Mouse (Mus musculus) cortical plate, adult 2 months (tissue): Measurements from ENCODE around the gene Mrpl48. TPM values are rescaled to one million over a fixed set of nuclear protein-coding genes. Genes with fewer than 3 reads are reported as not detected.
A peak's percentile ranks its signal among the peaks of the same experiment; 100 is the strongest.

ENCODE experiments used
- H3K27ac ChIP-seq: fragments of 200-500 bp; 2 replicates; pipeline ENCODE4 v1.5.1; 2012; ENCODE audit warnings: low read length, control low read depth, inconsistent platforms; ENCODE audit not compliant: insufficient read depth
- H3K4me1 ChIP-seq: fragments of 200-500 bp; 2 replicates; pipeline ENCODE4 v1.6.1; 2011; ENCODE audit warnings: low read length; ENCODE audit not compliant: control insufficient read depth, insufficient read depth
- H3K4me3 ChIP-seq: fragments of 200-500 bp; 2 replicates; pipeline ENCODE4 v1.5.1; 2011; ENCODE audit warnings: mild to moderate bottlenecking, low read length, control low read depth; ENCODE audit not compliant: insufficient read depth
- CTCF ChIP-seq: fragments of 200-500 bp; IDR thresholded peaks from 2 replicates; pipeline ENCODE4 v1.5.1; 2011; ENCODE audit warnings: mild to moderate bottlenecking, control low read depth, low read length; ENCODE audit not compliant: insufficient read depth; ENCODE audit errors: extremely low read depth
- POLR2A ChIP-seq: fragments of 200-500 bp; IDR thresholded peaks from 2 replicates; pipeline ENCODE4 v1.6.1; 2011; ENCODE audit warnings: mild to moderate bottlenecking, low read length, control low read depth; ENCODE audit not compliant: insufficient read depth; ENCODE audit errors: extremely low read depth
- polyA plus RNA-seq: library from polyadenylated mRNA; depleted of rRNA; stranded (reverse); fragments of >200 nt; gene quantifications from 2 replicates; pipeline ENCODE4 v1.2.3, GENCODE M21; 2012

Gene Mrpl48
- polyA plus RNA-seq, 1 experiment, result 82.6 TPM

GRCm38 (mm10) chr7:100539516-100539915 lies 68.6 kb downstream of the Mrpl48 start:
- Histone ChIP-seq H3K4me3 (no peak overlapping the region), H3K27ac (no peak overlapping the region), H3K4me1 (no peaks in the 10 kb centered on the region)
- TF ChIP-seq CTCF, result no peak

GRCm38 (mm10) chr7:100537519-100537902 lies 70.6 kb downstream of the Mrpl48 start:
- no peak for TF ChIP-seq CTCF
- no peak for TF ChIP-seq POLR2A
- Histone ChIP-seq H3K4me1 (no peaks in the 10 kb centered on the region), H3K27ac (no peak overlapping the region), H3K4me3 (peak overlapping the region; percentile 49; the same call in 1 of the 2 replicates)

DNA sequence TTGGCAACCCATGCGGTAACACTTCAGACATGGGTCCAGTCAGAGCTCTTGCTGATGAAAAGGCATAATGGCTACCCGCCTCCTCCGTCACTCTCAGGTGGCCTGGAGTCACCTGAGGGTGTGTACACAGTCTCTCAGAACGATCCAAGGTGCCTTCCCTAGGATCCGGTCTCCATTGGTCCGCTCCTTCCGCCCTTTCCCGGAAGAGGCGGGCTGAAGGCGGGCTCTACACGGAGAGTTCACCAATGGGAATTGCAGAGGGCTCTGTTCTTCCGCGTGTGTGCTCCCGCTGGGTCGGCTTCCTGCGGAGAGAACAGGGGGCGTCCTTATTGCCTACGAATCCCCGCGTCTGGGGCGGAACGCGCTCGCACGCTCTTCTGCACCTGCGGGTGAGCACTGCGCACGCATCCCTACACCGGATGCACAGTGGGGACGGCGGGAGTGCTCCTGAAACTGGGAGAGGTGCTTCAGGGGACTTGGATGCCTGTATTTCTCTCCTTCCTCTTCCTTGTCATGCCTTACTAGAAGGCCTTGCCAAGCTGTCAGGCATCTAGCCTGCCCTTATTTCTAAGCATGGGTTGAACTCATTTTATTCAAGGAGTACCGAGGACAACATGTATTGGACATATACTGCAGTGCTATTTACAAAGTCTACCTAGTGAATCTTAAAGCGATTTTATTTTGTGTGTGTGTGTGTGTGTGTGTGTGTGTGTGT lies 71.1 kb downstream of the Mrpl48 start, which contains the start of gene Coa4:
Gene Coa4, plus strand, starts transcription at position 268 of the 715 bp plus-strand sequence.
- TF ChIP-seq POLR2A, result peak; percentile 81; the same call in 1 of the 2 replicates
- no peak for TF ChIP-seq CTCF
- Histone ChIP-seq H3K4me1 (no peaks in the 10 kb centered on the region), H3K27ac (peak within 1 kb of the TSS; percentile 3; the same call in 1 of the 2 replicates), H3K4me3 (peak within 1 kb of the TSS; percentile 49)

DNA sequence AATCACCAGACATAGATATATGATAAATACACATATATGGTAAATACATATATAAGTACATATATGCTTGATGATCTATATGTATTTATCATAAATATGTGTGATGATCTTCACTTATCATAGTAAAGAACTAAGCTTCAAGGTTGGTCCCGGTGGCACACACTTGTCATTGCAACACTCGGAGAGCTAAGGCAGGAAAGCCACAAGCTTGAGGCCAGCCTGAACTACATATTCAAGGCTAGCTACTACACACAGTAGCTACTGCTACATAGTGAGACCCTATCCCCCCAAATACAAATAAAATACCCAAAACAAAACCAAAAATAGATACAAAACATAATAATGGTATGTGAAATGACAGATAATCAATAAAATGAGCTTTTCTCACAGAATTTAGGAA lies 72.3 kb downstream of the Mrpl48 start:
- no peak overlapping the region for H3K4me3 ChIP-seq
- TF ChIP-seq CTCF (no peak), POLR2A (no peak)
- H3K4me1 ChIP-seq, result no peaks in the 10 kb centered on the region
- H3K27ac ChIP-seq, result no peak overlapping the region

DNA sequence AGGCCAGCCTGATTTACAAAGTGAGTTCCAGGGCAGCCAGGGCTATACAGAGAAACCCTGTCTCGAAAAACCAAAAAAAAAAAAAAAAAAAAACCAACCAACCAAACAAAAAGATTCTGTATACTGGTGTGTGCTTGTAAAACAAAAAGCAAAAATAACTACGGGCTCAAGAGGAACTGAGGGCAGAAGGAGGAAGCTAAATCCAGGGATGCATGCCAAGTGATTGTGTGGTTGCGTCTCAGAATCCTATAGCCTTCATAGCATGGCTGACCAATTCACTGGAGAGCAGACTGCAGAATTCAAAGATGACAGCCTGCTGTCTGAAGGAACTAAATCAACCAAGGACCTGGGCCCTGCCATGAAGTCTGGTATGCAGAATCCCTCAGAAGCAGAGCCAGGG lies 73.9 kb downstream of the Mrpl48 start:
- TF ChIP-seq CTCF (no peak), POLR2A (no peak)
- Histone ChIP-seq H3K4me3 (no peak overlapping the region), H3K27ac (no peak overlapping the region), H3K4me1 (no peaks in the 10 kb centered on the region)

DNA sequence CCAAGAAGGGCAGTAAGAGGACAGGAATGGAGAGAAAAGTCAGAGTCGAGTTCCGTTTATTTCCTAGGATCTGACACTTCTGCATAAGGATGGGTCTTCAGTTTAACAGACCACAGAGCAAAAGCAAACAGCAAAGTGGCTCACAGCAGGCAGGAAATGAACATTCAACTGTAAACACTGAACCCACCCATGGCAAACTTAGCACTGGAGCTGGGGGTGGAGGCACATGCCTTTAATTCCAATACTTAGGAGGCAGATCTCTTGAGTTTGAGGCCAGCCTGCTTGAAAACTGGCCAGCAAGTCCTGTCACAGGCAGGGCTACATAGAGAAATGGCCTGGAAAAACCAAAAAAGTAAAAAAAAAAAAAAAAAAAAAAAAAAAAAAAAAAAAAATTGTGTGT lies 74.6 kb downstream of the Mrpl48 start:
- H3K4me3 ChIP-seq, result no peak overlapping the region
- no peaks in the 10 kb centered on the region for H3K4me1 ChIP-seq
- no peak overlapping the region for H3K27ac ChIP-seq
- TF ChIP-seq POLR2A (no peak), CTCF (no peak)

- no peaks in the 10 kb centered on the region for H3K4me1 ChIP-seq
- no peak overlapping the region for H3K27ac ChIP-seq
- no peak overlapping the region for H3K4me3 ChIP-seq
- TF ChIP-seq POLR2A (no peak), CTCF (no peak)
Observed at GRCm38 (mm10) chr7:100530766-100531165, 77.3 kb downstream of the Mrpl48 start.

GRCm38 (mm10) chr7:100524669-100525068 lies 83.4 kb downstream of the Mrpl48 start:
- TF ChIP-seq CTCF (no peak), POLR2A (no peak)
- H3K4me1 ChIP-seq, result no peaks in the 10 kb centered on the region
- H3K4me3 ChIP-seq, result no peak overlapping the region
- no peak overlapping the region for H3K27ac ChIP-seq

GRCm38 (mm10) chr7:100522222-100522621 lies 85.9 kb downstream of the Mrpl48 start:
- H3K4me3 ChIP-seq, result no peak overlapping the region
- no peaks in the 10 kb centered on the region for H3K4me1 ChIP-seq
- TF ChIP-seq POLR2A, result no peak
- TF ChIP-seq CTCF, result no peak
- no peak overlapping the region for H3K27ac ChIP-seq

GRCm38 (mm10) chr7:100520663-100521285 lies 87.3 kb downstream of the Mrpl48 start:
- TF ChIP-seq POLR2A (no peak), CTCF (peak; percentile 95)
- Histone ChIP-seq H3K4me3 (no peak overlapping the region; the same call in 1 of the 2 replicates), H3K27ac (no peak overlapping the region), H3K4me1 (no peaks in the 10 kb centered on the region)
